22 mouse cellular contexts compared by ENCODE assay signal in the genomic region with DNA sequence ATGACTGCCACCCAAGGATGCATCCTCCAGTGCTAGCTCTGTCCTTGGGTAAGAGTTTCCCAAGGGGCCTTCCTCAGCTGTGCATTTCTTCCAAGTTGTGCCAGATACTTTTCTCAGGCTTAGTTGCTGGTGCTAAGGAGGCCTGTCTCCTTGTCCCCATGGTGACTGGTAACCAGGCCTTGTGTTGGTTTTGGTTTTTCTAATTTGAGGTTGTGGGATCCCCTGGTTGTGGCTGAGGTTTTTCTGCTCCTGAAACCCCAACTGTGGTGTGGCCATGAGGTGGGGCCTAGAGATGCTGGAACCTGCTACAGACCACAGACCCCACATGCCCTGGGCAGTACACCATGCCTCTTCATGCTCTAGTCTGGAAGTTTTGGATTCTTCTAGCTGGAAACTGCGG.
"Had no signal": no experiment of that assay in that cellular context is flagged by ENCODE, and none has a peak within 500 bp of the region (broad histone marks: within the 10 kb centered on the region; RNA-seq: fewer than 3 reads in every experiment).

No protein-coding gene starts in this region.

- H3K4me1 ChIP-seq: heart, embryonic 12.5 days; hindbrain, embryonic 13.5 days; hindbrain, embryonic 15.5 days; limb, embryonic 10.5 days; limb, embryonic 12.5 days; liver, embryonic 12.5 days had no signal

- H3K9me3 ChIP-seq: heart, embryonic 12.5 days; hindbrain, embryonic 13.5 days; hindbrain, embryonic 15.5 days; limb, embryonic 10.5 days; limb, embryonic 12.5 days; liver, embryonic 12.5 days had no signal

- ATAC-seq: hindbrain, postnatal 0 days; intestine, embryonic 16.5 days; liver, embryonic 12.5 days had no signal

- H3K36me3 ChIP-seq: heart, embryonic 12.5 days; hindbrain, embryonic 13.5 days; hindbrain, embryonic 15.5 days; limb, embryonic 10.5 days; limb, embryonic 12.5 days; liver, embryonic 12.5 days had no signal

- H3K4me3 ChIP-seq: heart, adult 2 months; heart, embryonic 12.5 days; hindbrain, embryonic 13.5 days; hindbrain, embryonic 15.5 days; layer of hippocampus, adult 2 months; left cerebral cortex, adult 2 months; limb, embryonic 10.5 days; limb, embryonic 12.5 days; liver, embryonic 12.5 days had no signal

- DNase-seq: gastrocnemius, postnatal 10 days; gastrocnemius, postnatal 25 days; heart, adult 2 months; heart, postnatal 10 days; heart, postnatal 4 days; kidney, adult 11 months; kidney, adult 2 months; kidney, postnatal 10 days; kidney, postnatal 25 days; kidney, postnatal 4 days; liver had no signal

- H3K4me2 ChIP-seq: heart, embryonic 12.5 days; hindbrain, embryonic 13.5 days; hindbrain, embryonic 15.5 days; limb, embryonic 12.5 days; liver, embryonic 12.5 days had no signal

- H3K27me3 ChIP-seq: heart, embryonic 12.5 days; hindbrain, embryonic 13.5 days; hindbrain, embryonic 15.5 days; limb, embryonic 12.5 days; liver, embryonic 12.5 days had no signal

- H3K9ac ChIP-seq: heart, embryonic 12.5 days; hindbrain, embryonic 13.5 days; hindbrain, embryonic 15.5 days; limb, embryonic 12.5 days; liver, embryonic 12.5 days; liver, embryonic 14.5 days had no signal

- H3K27ac ChIP-seq: heart, adult 2 months; hindbrain, embryonic 13.5 days; hindbrain, embryonic 15.5 days; hindbrain, postnatal 0 days; layer of hippocampus, adult 2 months; left cerebral cortex, adult 2 months; limb, embryonic 10.5 days; limb, embryonic 12.5 days; liver, embryonic 12.5 days; liver, embryonic 14.5 days had no signal
